Mouse (Mus musculus) cortical plate, adult 2 months (tissue): Measurements from ENCODE around the gene Gm10260. TPM values are rescaled to one million over a fixed set of nuclear protein-coding genes. Genes with fewer than 3 reads are reported as not detected.

ENCODE experiments used
- H3K27ac ChIP-seq: fragments of 200-500 bp; 2 replicates; pipeline ENCODE4 v1.5.1; 2012; ENCODE audit warnings: low read length, control low read depth, inconsistent platforms; ENCODE audit not compliant: insufficient read depth
- H3K4me1 ChIP-seq: fragments of 200-500 bp; 2 replicates; pipeline ENCODE4 v1.6.1; 2011; ENCODE audit warnings: low read length; ENCODE audit not compliant: control insufficient read depth, insufficient read depth
- H3K4me3 ChIP-seq: fragments of 200-500 bp; 2 replicates; pipeline ENCODE4 v1.5.1; 2011; ENCODE audit warnings: mild to moderate bottlenecking, low read length, control low read depth; ENCODE audit not compliant: insufficient read depth
- CTCF ChIP-seq: fragments of 200-500 bp; IDR thresholded peaks from 2 replicates; pipeline ENCODE4 v1.5.1; 2011; ENCODE audit warnings: mild to moderate bottlenecking, control low read depth, low read length; ENCODE audit not compliant: insufficient read depth; ENCODE audit errors: extremely low read depth
- POLR2A ChIP-seq: fragments of 200-500 bp; IDR thresholded peaks from 2 replicates; pipeline ENCODE4 v1.6.1; 2011; ENCODE audit warnings: mild to moderate bottlenecking, low read length, control low read depth; ENCODE audit not compliant: insufficient read depth; ENCODE audit errors: extremely low read depth
- polyA plus RNA-seq: library from polyadenylated mRNA; depleted of rRNA; stranded (reverse); fragments of >200 nt; gene quantifications from 2 replicates; pipeline ENCODE4 v1.2.3, GENCODE M21; 2012; rRNA removed

Gene Gm10260
- polyA plus RNA-seq, result 5.8 and 9.1 TPM in 2 replicates

- no peak within 1 kb of the TSS for H3K27ac ChIP-seq
- no peaks in the 10 kb centered on the region for H3K4me1 ChIP-seq
- TF ChIP-seq POLR2A, result no peak
- no peak for TF ChIP-seq CTCF
- no peak within 1 kb of the TSS for H3K4me3 ChIP-seq
These were observed at the start of gene Gm10260 for GRCm38 (mm10) chr13:97760532-97760931. Gm10260 (minus strand) TSS chr13:97760632.

GRCm38 (mm10) chr13:97809828-97810227 lies 49.4 kb upstream of the Gm10260 start:
- H3K4me3 ChIP-seq, result no peak overlapping the region
- H3K27ac ChIP-seq, result no peak overlapping the region
- TF ChIP-seq CTCF (no peak), POLR2A (no peak)
- no peaks in the 10 kb centered on the region for H3K4me1 ChIP-seq

GRCm38 (mm10) chr13:97805907-97806306 lies 45.5 kb upstream of the Gm10260 start:
- no peak overlapping the region for H3K27ac ChIP-seq
- TF ChIP-seq CTCF (no peak), POLR2A (no peak)
- no peaks in the 10 kb centered on the region for H3K4me1 ChIP-seq
- no peak overlapping the region for H3K4me3 ChIP-seq

- Histone ChIP-seq H3K27ac (no peak overlapping the region), H3K4me3 (no peak overlapping the region), H3K4me1 (no peaks in the 10 kb centered on the region)
- TF ChIP-seq POLR2A, result no peak
- no peak for TF ChIP-seq CTCF
These were observed 42.0 kb upstream of the Gm10260 start for GRCm38 (mm10) chr13:97802386-97802785.

GRCm38 (mm10) chr13:97797462-97797861 lies 37.0 kb upstream of the Gm10260 start:
- TF ChIP-seq CTCF, result no peak
- H3K4me3 ChIP-seq, result no peak overlapping the region
- no peaks in the 10 kb centered on the region for H3K4me1 ChIP-seq
- no peak overlapping the region for H3K27ac ChIP-seq

GRCm38 (mm10) chr13:97794780-97795179 lies 34.3 kb upstream of the Gm10260 start:
- TF ChIP-seq POLR2A (no peak), CTCF (no peak)
- no peak overlapping the region for H3K27ac ChIP-seq
- H3K4me1 ChIP-seq, result no peaks in the 10 kb centered on the region
- H3K4me3 ChIP-seq, result no peak overlapping the region

- TF ChIP-seq POLR2A, result no peak
- no peak for TF ChIP-seq CTCF
- no peak overlapping the region for H3K4me3 ChIP-seq
- no peaks in the 10 kb centered on the region for H3K4me1 ChIP-seq
- no peak overlapping the region for H3K27ac ChIP-seq
These were observed 33.5 kb upstream of the Gm10260 start for GRCm38 (mm10) chr13:97793932-97794331.

- Histone ChIP-seq H3K4me1 (no peaks in the 10 kb centered on the region), H3K27ac (no peak overlapping the region), H3K4me3 (no peak overlapping the region)
- no peak for TF ChIP-seq CTCF
- no peak for TF ChIP-seq POLR2A
These were observed 31.2 kb upstream of the Gm10260 start for GRCm38 (mm10) chr13:97791664-97792063.

GRCm38 (mm10) chr13:97789782-97790450 lies 29.5 kb upstream of the Gm10260 start:
- TF ChIP-seq POLR2A, result no peak
- TF ChIP-seq CTCF, result no peak
- H3K27ac ChIP-seq, result no peak overlapping the region
- no peaks in the 10 kb centered on the region for H3K4me1 ChIP-seq
- H3K4me3 ChIP-seq, result no peak overlapping the region

- Histone ChIP-seq H3K4me1 (peaks cover 2% of the 10 kb centered on the region), H3K27ac (no peak overlapping the region), H3K4me3 (no peak overlapping the region)
- TF ChIP-seq POLR2A, result no peak
- no peak for TF ChIP-seq CTCF
These were observed 24.9 kb upstream of the Gm10260 start for GRCm38 (mm10) chr13:97785167-97785835.
